Mouse (Mus musculus) heart, embryonic 14.5 days (tissue): ENCODE data around the gene Exoc2. TPM values are rescaled to one million over a fixed set of nuclear protein-coding genes. Genes with fewer than 3 reads are reported as not detected.
A peak's percentile ranks its signal among the peaks of the same experiment; 100 is the strongest.

Experiments used
- ATAC-seq: fragments of 200-750 bp; cut with Nextera tagmentation; 2 replicates; pipeline ENCODE4 v1.8.0; 2017; ENCODE audit warnings: low read depth, moderate TSS enrichment; ENCODE audit not compliant: insufficient number of reproducible peaks, insufficient read depth, low FRiP score
- H3K27ac ChIP-seq, 2 experiments: fragments of 200-500 bp in 1 of 2; fragments of 300-500 bp in 1 of 2; sonication (generic) in 1 of 2; replicated peaks in 1 of 2; 2 replicates each; pipeline ENCODE4 v1.5.1; 2012 to 2014; ENCODE audit warnings: low read depth in 2 of 2, low read length in 2 of 2, control low read depth in 1 of 2, mild to moderate bottlenecking in 1 of 2, mixed read lengths in 1 of 2; ENCODE audit not compliant: control insufficient read depth in 1 of 2, insufficient read depth in 1 of 2
- H3K27me3 ChIP-seq: fragments of 300-500 bp; sonication (generic); 2 replicates; pipeline ENCODE4 v1.6.1; 2014; ENCODE audit warnings: mild to moderate bottlenecking, low read length, control low read depth; ENCODE audit not compliant: control insufficient read depth, insufficient read depth
- H3K36me3 ChIP-seq: fragments of 300-500 bp; sonication (generic); 2 replicates; pipeline ENCODE4 v1.6.1; 2014; ENCODE audit warnings: mild to moderate bottlenecking, control low read depth, low read length, mixed read lengths; ENCODE audit not compliant: control insufficient read depth, insufficient read depth
- H3K4me1 ChIP-seq, 2 experiments: fragments of 200-500 bp in 1 of 2; fragments of 300-500 bp in 1 of 2; sonication (generic) in 1 of 2; 2 replicates each; pipeline ENCODE4 v1.6.1; 2012 to 2014; ENCODE audit warnings: low read length in 2 of 2, control low read depth in 1 of 2, mixed read lengths in 1 of 2; ENCODE audit not compliant: control insufficient read depth in 2 of 2, insufficient read depth in 2 of 2
- H3K4me2 ChIP-seq: fragments of 300-500 bp; sonication (generic); 2 replicates; pipeline ENCODE4 v1.6.1; 2014; ENCODE audit warnings: mild to moderate bottlenecking, low read length
- H3K4me3 ChIP-seq, 2 experiments: fragments of 200-500 bp in 1 of 2; fragments of 300-500 bp in 1 of 2; sonication (generic) in 1 of 2; 2 replicates each; pipeline ENCODE4 v1.5.1; 2012 to 2014; ENCODE audit warnings: low read length in 2 of 2, mild to moderate bottlenecking in 2 of 2, control low read depth in 1 of 2, low read depth in 1 of 2, moderate library complexity in 1 of 2; ENCODE audit not compliant: control insufficient read depth in 1 of 2, insufficient read depth in 1 of 2
- H3K9ac ChIP-seq: fragments of 300-500 bp; sonication (generic); 2 replicates; pipeline ENCODE4 v1.6.1; 2014; ENCODE audit warnings: mild to moderate bottlenecking, low read length
- H3K9me3 ChIP-seq: fragments of 300-500 bp; sonication (generic); 2 replicates; pipeline ENCODE4 v1.6.1; 2016; ENCODE audit warnings: low read length, control low read depth; ENCODE audit not compliant: control insufficient read depth
- WGBS: fragments of 180-500 bp; shearing (Covaris S2); extraction: QIAGEN DNeasy Blood & Tissue Kit; methylation state at CpG from one replicate; pipeline ENCODE4 v1.1.7; 2014; 5-methylcytosine and 5-hydroxymethylcytosine counted together
- polyA plus RNA-seq: library from polyadenylated mRNA; unstranded; fragments of >200 nt; fragmentation: Nextera tagmentation; extraction: Ambion mirVana; gene quantifications from 2 replicates; pipeline ENCODE4 v1.2.1, GENCODE M21; 2014

The Exoc2 gene
- polyA plus RNA-seq, result 23.9 and 24.6 TPM in 2 replicates

- Histone ChIP-seq H3K9me3 (no peaks in the 10 kb centered on the region), H3K27ac (peak within 1 kb of the TSS; percentile 48 to 83), H3K9ac (peak within 1 kb of the TSS; percentile 90), H3K4me2 (peak within 1 kb of the TSS; percentile 79), H3K4me3 (peak within 1 kb of the TSS; percentile 76 to 97), H3K36me3 (no peaks in the 10 kb centered on the region), H3K4me1 (peaks cover 0 to 9% of the 10 kb centered on the region in 2 experiments; a peak in 3 of 4 replicates), H3K27me3 (no peaks in the 10 kb centered on the region)
- ATAC-seq, result peak; percentile 86
- under 1% methylated on average over 54 of the region's 54 CpGs for WGBS
Measured at GRCm38 (mm10) chr13:30973501-30974246, at the start of gene Exoc2, which contains the start of gene Gm5447. Gene Exoc2 (minus strand): TSS chr13:30974093. Gene Gm5447 (plus strand): TSS chr13:30974204.

- Histone ChIP-seq H3K4me3 (no peak overlapping the region), H3K4me2 (no peak overlapping the region), H3K27ac (no peak overlapping the region), H3K9ac (no peak overlapping the region), H3K9me3 (no peaks in the 10 kb centered on the region), H3K36me3 (no peaks in the 10 kb centered on the region), H3K4me1 (no peaks in the 10 kb centered on the region), H3K27me3 (no peaks in the 10 kb centered on the region)
- WGBS, result 67% methylated on average over 3 of the region's 3 CpGs
- no peak for ATAC-seq
Measured at GRCm38 (mm10) chr13:31023664-31024063, 49.8 kb upstream of the Exoc2 start.

- Histone ChIP-seq H3K36me3 (no peaks in the 10 kb centered on the region), H3K4me1 (no peaks in the 10 kb centered on the region), H3K9ac (no peak overlapping the region), H3K9me3 (no peaks in the 10 kb centered on the region), H3K4me3 (no peak overlapping the region), H3K27ac (no peak overlapping the region), H3K27me3 (no peaks in the 10 kb centered on the region), H3K4me2 (no peak overlapping the region)
- 57% methylated on average over 6 of the region's 6 CpGs for WGBS
- ATAC-seq, result no peak
Measured at GRCm38 (mm10) chr13:31021927-31022326, 48.0 kb upstream of the Exoc2 start.

- Histone ChIP-seq H3K4me3 (no peak overlapping the region), H3K9ac (no peak overlapping the region), H3K4me1 (no peaks in the 10 kb centered on the region), H3K27me3 (no peaks in the 10 kb centered on the region), H3K9me3 (no peaks in the 10 kb centered on the region), H3K27ac (no peak overlapping the region), H3K4me2 (no peak overlapping the region), H3K36me3 (no peaks in the 10 kb centered on the region)
- ATAC-seq, result no peak
- 52% methylated on average over 4 of the region's 4 CpGs for WGBS
Measured at GRCm38 (mm10) chr13:31021514-31021913, 47.6 kb upstream of the Exoc2 start.

GRCm38 (mm10) chr13:31017545-31017944, 43.7 kb upstream of the Exoc2 start:
- no peak overlapping the region for H3K4me2 ChIP-seq
- H3K9ac ChIP-seq, result no peak overlapping the region
- no peak for ATAC-seq
- H3K4me3 ChIP-seq, result no peak overlapping the region
- H3K9me3 ChIP-seq, result no peaks in the 10 kb centered on the region
- H3K27me3 ChIP-seq, result no peaks in the 10 kb centered on the region
- H3K27ac ChIP-seq, result no peak overlapping the region
- no peaks in the 10 kb centered on the region for H3K4me1 ChIP-seq
- WGBS, result 84% methylated on average over 3 of the region's 3 CpGs
- no peaks in the 10 kb centered on the region for H3K36me3 ChIP-seq

- 53% methylated on average over 4 of the region's 4 CpGs for WGBS
- Histone ChIP-seq H3K4me3 (no peak overlapping the region), H3K27me3 (no peaks in the 10 kb centered on the region), H3K4me1 (no peaks in the 10 kb centered on the region; a peak in 1 of 4 replicates), H3K9ac (no peak overlapping the region), H3K27ac (no peak overlapping the region), H3K36me3 (no peaks in the 10 kb centered on the region), H3K4me2 (no peak overlapping the region), H3K9me3 (no peaks in the 10 kb centered on the region)
- no peak for ATAC-seq
Measured at GRCm38 (mm10) chr13:31004995-31005394, 31.1 kb upstream of the Exoc2 start.

- no peaks in the 10 kb centered on the region for H3K36me3 ChIP-seq
- 46% methylated on average over 12 of the region's 12 CpGs for WGBS
- ATAC-seq, result no peak
Measured at GRCm38 (mm10) chr13:31004458-31004857, 30.6 kb upstream of the Exoc2 start.

More at GRCm38 (mm10) chr13:31004458-31004857, 30.6 kb upstream of the Exoc2 start:
- no peaks in the 10 kb centered on the region; a peak in 1 of 4 replicates for H3K4me1 ChIP-seq
- no peaks in the 10 kb centered on the region for H3K9me3 ChIP-seq
- H3K27ac ChIP-seq, result no peak overlapping the region
- no peak overlapping the region for H3K4me2 ChIP-seq
- no peak overlapping the region for H3K9ac ChIP-seq
- no peak overlapping the region for H3K4me3 ChIP-seq
- H3K27me3 ChIP-seq, result no peaks in the 10 kb centered on the region
